Comparison of ENCODE assay signal across 13 mouse cellular contexts in genomic region chr5:66231660-66232269, GRCm38 (mm10).
"Had no signal": no experiment of that assay in that cellular context is flagged by ENCODE, and none has a peak within 500 bp of the region (broad histone marks: within the 10 kb centered on the region; RNA-seq: fewer than 3 reads in every experiment).

No protein-coding gene starts in this region.

- H3K4me3 ChIP-seq: intestine, embryonic 15.5 days; kidney, embryonic 15.5 days; left cerebral cortex, adult 2 months; limb, embryonic 10.5 days; midbrain, embryonic 12.5 days; neural tube, embryonic 13.5 days; stomach, embryonic 15.5 days had no signal

- H3K4me1 ChIP-seq: intestine, embryonic 15.5 days; kidney, embryonic 15.5 days; limb, embryonic 10.5 days; midbrain, embryonic 12.5 days; neural tube, embryonic 13.5 days; stomach, embryonic 15.5 days had no signal

- ATAC-seq: midbrain, embryonic 16.5 days had no signal

- H3K4me2 ChIP-seq: intestine, embryonic 15.5 days; kidney, embryonic 15.5 days; midbrain, embryonic 12.5 days; neural tube, embryonic 13.5 days; stomach, embryonic 15.5 days had no signal

- DNase-seq: kidney, adult 18-20 months; kidney, postnatal 25 days; right cerebral cortex, postnatal 14 days; thymus, adult 2 months; thymus, postnatal 25 days had no signal

- H3K36me3 ChIP-seq: intestine, embryonic 15.5 days; kidney, embryonic 15.5 days; limb, embryonic 10.5 days; midbrain, embryonic 12.5 days; neural tube, embryonic 13.5 days; stomach, embryonic 15.5 days had no signal

- H3K27me3 ChIP-seq: intestine, embryonic 15.5 days; kidney, embryonic 15.5 days; midbrain, embryonic 12.5 days; neural tube, embryonic 13.5 days; stomach, embryonic 15.5 days had no signal

- H3K9ac ChIP-seq: intestine, embryonic 15.5 days; kidney, embryonic 15.5 days; midbrain, embryonic 12.5 days; neural tube, embryonic 13.5 days; stomach, embryonic 15.5 days had no signal

- H3K9me3 ChIP-seq: intestine, embryonic 15.5 days; kidney, embryonic 15.5 days; limb, embryonic 10.5 days; neural tube, embryonic 13.5 days; stomach, embryonic 15.5 days had no signal

- H3K27ac ChIP-seq: intestine, embryonic 15.5 days; kidney, embryonic 15.5 days; left cerebral cortex, adult 2 months; limb, embryonic 10.5 days; midbrain, embryonic 12.5 days; neural tube, embryonic 13.5 days; stomach, embryonic 15.5 days had no signal
